Comparison of ENCODE assay signal across 27 mouse cellular contexts in the genomic region with DNA sequence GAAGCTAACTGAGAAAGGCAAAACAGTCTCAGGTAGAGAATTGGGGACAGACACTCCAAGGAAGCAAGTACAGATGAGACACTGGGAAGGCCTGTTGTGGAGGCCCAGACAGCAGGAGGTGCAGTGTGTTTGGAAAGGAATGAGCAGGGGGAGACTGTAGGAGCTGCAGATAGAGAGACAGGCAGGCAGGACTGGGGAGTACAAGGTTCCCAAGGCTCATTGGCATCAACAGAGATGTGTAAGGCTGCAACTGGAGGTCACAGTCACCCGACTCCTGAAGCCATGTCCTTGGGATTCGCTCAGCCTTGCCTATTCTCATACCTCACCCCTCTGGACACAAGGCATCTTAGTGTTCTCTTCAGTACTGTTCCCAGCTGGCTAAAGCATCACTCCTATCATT.
"Had no signal": no experiment of that assay in that cellular context is flagged by ENCODE, and none has a peak within 500 bp of the region (broad histone marks: within the 10 kb centered on the region; RNA-seq: fewer than 3 reads in every experiment).

No protein-coding gene starts in this region.

- H3K27me3 ChIP-seq: heart, embryonic 15.5 days; hindbrain, embryonic 13.5 days; hindbrain, embryonic 15.5 days; kidney, embryonic 15.5 days; limb, embryonic 12.5 days; liver, embryonic 13.5 days had no signal

- DNase-seq: gastrocnemius, adult 2 months; gastrocnemius, postnatal 14 days; gastrocnemius, postnatal 36 days; heart, adult 11 months; heart, adult 2 months; heart, postnatal 14 days; heart, postnatal 36 days; kidney, adult 11 months; kidney, adult 9 months; kidney, postnatal 14 days; kidney, postnatal 36 days; layer of hippocampus, adult 9-11 months; layer of hippocampus, postnatal 36 days; left cerebral cortex, postnatal 4 days; liver; liver, embryonic 13.5 days had no signal

- H3K9ac ChIP-seq: heart, embryonic 13.5 days; heart, embryonic 15.5 days; hindbrain, embryonic 13.5 days; hindbrain, embryonic 15.5 days; kidney, embryonic 15.5 days; limb, embryonic 12.5 days; liver, embryonic 13.5 days had no signal

- H3K4me2 ChIP-seq: heart, embryonic 11.5 days; heart, embryonic 13.5 days; heart, embryonic 15.5 days; hindbrain, embryonic 13.5 days; hindbrain, embryonic 15.5 days; kidney, embryonic 15.5 days; limb, embryonic 12.5 days; liver, embryonic 11.5 days; liver, embryonic 13.5 days had no signal

- H3K36me3 ChIP-seq: heart, embryonic 13.5 days; heart, embryonic 15.5 days; hindbrain, embryonic 13.5 days; hindbrain, embryonic 15.5 days; kidney, embryonic 15.5 days; limb, embryonic 12.5 days; liver, embryonic 13.5 days had no signal

- H3K4me1 ChIP-seq: heart, embryonic 15.5 days; hindbrain, embryonic 15.5 days; kidney, embryonic 15.5 days had no signal

- H3K9me3 ChIP-seq: heart, embryonic 13.5 days; heart, embryonic 15.5 days; hindbrain, embryonic 13.5 days; hindbrain, embryonic 15.5 days; kidney, embryonic 15.5 days; limb, embryonic 12.5 days; liver, embryonic 13.5 days had no signal

- H3K4me3 ChIP-seq: gastrocnemius, adult 2 months; heart, adult 2 months; heart, embryonic 13.5 days; heart, embryonic 15.5 days; hindbrain, embryonic 13.5 days; hindbrain, embryonic 15.5 days; kidney, embryonic 15.5 days; limb, embryonic 12.5 days; liver, embryonic 13.5 days had no signal

- H3K27ac ChIP-seq: gastrocnemius, adult 2 months; heart, adult 2 months; heart, embryonic 13.5 days; heart, embryonic 15.5 days; hindbrain, embryonic 13.5 days; hindbrain, embryonic 15.5 days; hindbrain, postnatal 0 days; kidney, embryonic 15.5 days; kidney, postnatal 0 days; limb, embryonic 12.5 days; liver, embryonic 13.5 days had no signal

- ATAC-seq: hindbrain, postnatal 0 days; intestine, embryonic 16.5 days had no signal
